Mouse (Mus musculus) embryo, embryonic 9.5 days (tissue): ENCODE measurements around the gene Arhgap15.
A peak's percentile ranks its signal among the peaks of the same experiment; 100 is the strongest.

ENCODE experiments used
- DNase-seq: peaks from one replicate; pipeline ENCODE4 v3.0.0-alpha.2; 2017; ENCODE audit errors: extremely low spot score

Gene Arhgap15

GRCm38 (mm10) chr2:44184476-44184875 lies 435.9 kb downstream of the Arhgap15 start:
- no peak for DNase-seq

DNA sequence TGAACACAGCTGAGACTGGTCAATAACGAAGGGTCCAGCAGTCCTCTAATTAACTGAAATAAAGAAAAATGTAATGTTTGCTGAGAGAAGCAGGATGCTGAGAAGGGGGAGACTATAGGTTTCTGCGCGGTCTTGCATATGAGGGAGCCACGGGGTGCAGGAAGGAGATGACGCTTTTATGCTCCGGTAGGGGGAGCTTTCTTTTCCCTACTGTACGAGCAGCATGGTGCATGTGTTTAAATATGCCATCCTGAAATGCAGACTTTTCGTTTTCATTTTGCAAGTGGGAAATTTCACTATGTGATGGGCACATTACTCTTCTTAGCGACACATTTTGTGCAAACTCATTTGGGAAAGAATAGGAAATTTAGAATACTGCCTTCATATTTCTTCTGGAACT lies 442.1 kb downstream of the Arhgap15 start:
- no peak for DNase-seq

- no peak for DNase-seq
These were observed 443.4 kb downstream of the Arhgap15 start for GRCm38 (mm10) chr2:44192058-44192457.

- DNase-seq, result no peak
These were observed 466.9 kb downstream of the Arhgap15 start for GRCm38 (mm10) chr2:44215506-44215905.

DNA sequence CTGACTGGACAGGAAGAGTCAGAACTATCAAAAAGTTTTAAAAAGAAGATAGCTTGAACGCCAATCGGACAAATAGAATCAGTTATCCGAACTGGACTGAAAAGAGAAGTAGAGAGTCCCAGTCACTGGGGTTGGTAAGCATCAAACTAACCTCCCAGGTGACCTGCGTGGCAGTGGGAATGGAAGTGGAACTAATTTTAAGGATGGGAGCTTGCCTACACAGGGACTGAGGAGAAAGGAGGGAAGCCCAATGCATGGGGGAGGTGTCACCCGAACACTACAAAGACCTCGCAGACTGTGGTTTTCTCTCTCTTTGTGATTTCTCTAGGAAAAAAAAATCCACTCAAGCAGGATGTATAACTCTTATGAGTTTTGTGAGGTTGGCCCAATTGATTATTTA lies 469.2 kb downstream of the Arhgap15 start:
- DNase-seq, result no peak

DNA sequence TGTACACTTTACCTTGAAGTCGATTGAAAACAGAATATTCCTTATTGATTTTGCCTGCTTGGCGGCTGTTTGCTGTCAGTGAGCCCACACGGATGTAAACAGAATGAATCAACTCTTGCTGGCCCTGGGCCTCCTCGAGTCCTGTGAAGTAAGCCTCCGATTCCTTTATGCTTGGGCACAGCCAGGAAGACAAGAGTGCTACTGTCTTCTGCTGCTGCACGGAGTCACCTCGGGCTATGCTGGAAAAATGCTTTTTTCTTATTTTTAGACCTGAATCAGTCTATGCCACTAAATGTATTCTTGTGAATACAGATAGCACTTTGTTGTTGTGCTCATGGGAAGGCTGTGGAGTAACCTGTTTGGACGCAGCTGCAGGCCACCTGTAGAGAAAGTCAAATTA lies 469.7 kb downstream of the Arhgap15 start:
- DNase-seq, result no peak

DNA sequence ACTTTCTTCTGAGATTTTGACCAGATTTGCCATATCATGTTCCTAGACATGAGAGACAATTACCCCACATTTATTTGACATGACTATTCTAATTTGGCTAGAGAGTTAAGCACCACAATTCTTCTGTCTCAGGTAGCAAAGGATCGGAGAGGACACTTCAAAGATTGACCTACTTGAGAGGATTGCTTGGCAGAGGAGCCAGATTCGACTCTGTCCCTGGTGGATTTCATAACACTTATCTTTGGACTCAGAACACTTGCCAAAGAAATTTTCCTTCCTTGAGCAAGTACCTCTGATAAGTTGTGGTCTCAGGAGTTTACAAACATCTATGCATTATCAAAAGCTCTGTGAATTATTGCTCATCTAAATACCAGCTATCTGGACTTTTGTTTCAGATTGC lies 473.1 kb downstream of the Arhgap15 start:
- no peak for DNase-seq

DNA sequence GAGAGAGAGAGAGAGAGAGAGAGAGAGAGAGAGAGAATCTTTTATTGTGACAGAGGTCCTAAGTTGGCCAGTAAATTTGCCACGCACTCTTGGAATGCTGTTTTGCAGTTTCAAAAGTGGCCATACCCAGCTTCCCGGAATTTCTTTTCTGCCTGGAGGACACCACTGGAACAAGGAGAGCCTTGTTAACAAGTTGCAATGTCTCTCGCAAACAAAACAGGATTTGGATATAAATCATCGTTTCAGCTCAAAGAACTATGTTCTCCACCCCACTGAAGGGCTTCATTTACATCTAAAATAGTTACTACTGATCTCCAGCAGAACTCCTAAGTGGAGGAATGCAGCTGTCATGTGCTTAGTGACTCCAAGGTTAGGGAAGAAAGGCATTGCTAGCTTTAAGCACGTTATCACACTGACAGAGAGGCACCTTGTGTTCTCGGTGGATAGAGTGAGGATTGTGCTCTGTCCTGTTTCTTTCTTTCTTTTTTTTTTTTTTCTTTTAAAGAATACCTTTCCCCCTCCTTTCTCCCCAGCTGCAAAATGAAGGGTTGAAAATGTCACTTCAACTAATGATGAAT lies 473.6 kb downstream of the Arhgap15 start:
- peak; percentile 17 for DNase-seq

- DNase-seq, result no peak
These were observed 486.2 kb downstream of the Arhgap15 start for GRCm38 (mm10) chr2:44234856-44235255.

DNA sequence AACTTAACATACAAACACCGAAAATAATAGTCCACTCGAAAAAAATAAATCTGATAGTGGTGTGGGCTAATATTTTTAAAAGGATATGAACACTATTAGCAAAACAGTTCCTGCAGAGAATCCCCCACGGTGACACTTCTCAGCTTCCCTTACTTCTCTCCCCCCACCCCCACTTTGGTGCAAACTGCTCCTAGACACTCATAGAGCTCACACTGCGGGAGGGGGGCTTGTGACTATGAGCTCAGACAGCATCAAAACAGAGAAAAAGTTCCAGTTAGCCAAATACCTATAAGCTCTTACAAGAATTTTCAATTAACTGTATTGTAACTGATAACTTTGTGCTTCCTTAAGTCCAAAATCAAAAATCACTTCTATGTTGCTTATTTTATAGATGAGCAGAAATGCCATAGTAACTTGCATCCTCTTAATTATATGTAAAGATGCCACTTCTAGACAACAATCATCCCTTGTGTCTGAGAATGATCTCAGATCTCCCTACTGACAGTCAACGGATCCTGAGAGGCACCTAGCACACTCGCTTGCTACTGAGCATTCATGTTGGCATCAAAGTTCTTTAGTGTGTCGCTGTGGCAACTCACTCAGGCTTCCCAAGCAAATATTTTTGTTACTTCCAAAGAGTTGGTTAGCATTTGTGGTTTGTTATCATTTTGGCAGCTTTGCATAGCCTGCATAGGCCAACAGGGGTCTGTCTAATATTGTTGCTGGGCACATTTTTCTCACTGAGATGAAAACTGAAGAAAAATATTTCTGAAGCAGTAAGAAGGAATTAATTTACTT lies 493.2 kb downstream of the Arhgap15 start:
- DNase-seq, result no peak

DNA sequence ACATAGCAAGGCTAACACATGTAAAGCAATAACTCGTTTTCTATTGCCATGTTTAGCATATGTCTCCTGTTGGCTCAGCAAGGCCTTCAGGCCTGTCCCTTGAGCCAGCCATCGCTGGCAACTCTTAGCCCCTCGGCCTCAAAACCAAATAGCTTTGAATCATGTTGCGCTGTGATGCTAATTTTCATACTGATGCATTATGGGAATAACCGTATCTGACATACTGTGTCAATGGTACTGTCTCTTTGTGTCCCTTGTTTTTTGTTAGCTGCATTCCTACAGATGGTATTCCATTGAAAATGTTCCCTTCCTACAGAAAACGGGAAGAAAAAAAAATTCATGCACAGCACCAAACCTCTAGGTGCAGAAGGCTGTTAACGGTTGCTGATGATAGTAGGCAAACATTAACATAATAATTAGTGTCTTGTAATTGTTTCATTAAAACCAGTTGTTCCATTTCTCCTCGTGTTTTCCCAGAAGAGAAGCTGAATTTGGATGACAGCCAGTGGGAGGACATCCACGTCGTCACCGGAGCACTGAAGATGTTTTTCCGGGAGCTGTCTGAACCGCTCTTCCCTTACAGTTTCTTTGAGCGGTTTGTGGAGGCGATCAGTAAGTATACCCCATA lies 494.1 kb downstream of the Arhgap15 start:
- no peak for DNase-seq

DNA sequence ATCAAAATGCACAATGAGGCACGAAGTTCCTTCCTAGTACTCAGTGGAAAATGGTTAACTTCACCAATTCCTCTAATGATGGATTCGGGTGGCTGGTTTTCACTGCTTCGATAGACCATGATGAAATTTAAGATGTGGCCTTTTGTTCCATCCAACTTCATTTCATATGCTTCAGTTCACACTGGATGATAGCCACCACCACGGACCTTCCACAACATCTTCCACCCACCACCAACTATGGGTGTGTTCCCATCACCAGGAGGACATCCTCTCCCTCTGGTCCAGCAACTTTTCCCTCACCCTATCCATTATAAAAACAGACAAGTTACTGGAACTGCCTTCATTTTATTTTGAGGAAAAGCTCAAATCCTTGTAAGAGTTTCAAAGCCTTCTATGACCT lies 506.7 kb downstream of the Arhgap15 start:
- DNase-seq, result no peak

GRCm38 (mm10) chr2:44257946-44258345 lies 509.3 kb downstream of the Arhgap15 start:
- DNase-seq, result no peak

- DNase-seq, result peak; percentile 14
These were observed 523.1 kb downstream of the Arhgap15 start for GRCm38 (mm10) chr2:44271455-44272346.

GRCm38 (mm10) chr2:44272606-44273005 lies 524.0 kb downstream of the Arhgap15 start:
- no peak for DNase-seq

DNA sequence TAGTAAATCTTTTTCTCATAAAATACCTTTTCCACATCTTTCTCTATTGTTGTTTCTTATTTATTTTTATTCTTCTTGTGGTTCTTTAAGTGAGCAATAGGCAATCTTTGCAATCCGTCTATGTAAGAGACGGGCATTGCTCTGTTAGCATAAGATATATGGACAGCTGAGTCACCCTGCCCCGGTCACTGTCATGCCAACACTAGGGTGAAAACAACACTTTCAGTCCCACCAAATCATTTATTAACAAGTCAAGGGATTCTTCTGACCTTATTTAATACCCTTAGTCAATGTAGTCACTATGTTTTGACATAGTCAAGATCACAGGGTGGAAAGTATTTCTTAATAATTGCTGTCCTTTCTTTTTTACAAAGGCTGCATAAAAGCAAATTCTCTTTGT lies 525.8 kb downstream of the Arhgap15 start:
- no peak for DNase-seq

DNA sequence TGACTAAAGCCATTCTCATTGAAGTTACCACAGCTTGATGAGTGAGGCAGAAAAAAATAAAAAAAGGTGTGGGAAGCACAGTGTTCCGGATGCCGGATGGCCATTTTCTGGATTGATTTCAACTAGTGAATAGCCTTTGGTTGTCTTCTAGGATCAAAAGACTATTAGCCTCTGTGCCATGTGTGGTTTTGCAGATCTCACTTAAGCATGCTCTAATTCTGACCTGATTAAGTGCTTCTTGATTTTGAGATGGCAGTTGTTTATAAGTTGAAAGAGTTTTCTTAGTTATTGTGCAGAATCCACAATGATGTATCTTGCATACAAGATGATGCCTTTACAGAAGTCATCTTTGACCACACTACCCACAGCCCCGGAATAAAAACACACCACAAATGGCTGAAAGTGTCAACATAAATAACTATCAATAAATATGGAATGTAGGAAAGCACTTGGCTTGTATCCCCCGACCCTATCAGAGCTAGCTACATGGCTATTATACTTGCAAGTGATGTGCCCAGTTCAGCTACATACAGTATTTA lies 537.6 kb downstream of the Arhgap15 start:
- DNase-seq, result no peak

GRCm38 (mm10) chr2:44299156-44299555 lies 550.5 kb downstream of the Arhgap15 start:
- no peak for DNase-seq

DNA sequence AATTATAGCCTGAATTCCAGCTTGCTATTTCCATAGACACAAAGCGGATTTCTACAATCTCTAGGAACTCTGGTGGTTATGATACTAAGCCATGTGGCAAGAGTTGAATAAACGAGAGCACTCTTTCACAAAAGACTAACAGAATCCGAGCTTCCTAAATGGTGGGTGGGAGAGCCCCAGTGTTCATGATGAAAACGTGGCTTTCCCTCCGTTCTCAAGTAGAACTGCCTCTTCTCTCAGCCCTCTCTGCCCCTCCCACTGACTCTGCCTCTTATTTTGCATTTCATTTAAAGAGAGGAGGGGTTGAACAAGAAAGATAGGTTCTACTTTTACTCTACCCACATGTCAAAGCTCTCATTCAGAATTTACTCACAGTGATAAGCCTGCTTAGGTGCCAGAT lies 551.3 kb downstream of the Arhgap15 start:
- no peak for DNase-seq

GRCm38 (mm10) chr2:44300466-44300865 lies 551.8 kb downstream of the Arhgap15 start:
- DNase-seq, result no peak

GRCm38 (mm10) chr2:44304261-44304970 lies 555.8 kb downstream of the Arhgap15 start:
- no peak for DNase-seq
